Mouse (Mus musculus) T-cell, adult 2 months (primary cell): ENCODE measurements around the gene Ccdc163.

Source experiments
- DNase-seq: peaks from one replicate; pipeline ENCODE4 v3.0.0; 2022; ENCODE audit warnings: low spot score

The Ccdc163 gene

DNA sequence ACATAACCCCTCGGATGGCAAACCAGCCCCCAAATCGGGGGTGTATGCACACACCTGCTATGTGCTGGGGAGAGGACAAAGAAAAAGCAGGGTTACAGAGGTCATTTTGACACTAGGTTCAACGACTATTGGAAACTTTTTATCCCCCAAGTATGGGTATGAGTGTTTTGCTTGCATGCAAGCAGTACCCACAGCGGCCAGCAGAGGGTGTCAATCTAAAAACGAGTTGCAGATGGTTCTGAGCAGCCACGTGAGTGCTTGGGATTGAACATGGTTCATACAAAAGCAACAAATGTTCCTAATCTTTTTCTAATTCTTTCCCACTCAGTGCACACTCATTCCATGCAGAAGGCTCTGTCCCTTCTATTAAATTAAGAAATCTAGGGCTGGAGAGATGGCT lies 4.5 kb upstream of the Ccdc163 start:
- DNase-seq, result peak; percentile 73

DNA sequence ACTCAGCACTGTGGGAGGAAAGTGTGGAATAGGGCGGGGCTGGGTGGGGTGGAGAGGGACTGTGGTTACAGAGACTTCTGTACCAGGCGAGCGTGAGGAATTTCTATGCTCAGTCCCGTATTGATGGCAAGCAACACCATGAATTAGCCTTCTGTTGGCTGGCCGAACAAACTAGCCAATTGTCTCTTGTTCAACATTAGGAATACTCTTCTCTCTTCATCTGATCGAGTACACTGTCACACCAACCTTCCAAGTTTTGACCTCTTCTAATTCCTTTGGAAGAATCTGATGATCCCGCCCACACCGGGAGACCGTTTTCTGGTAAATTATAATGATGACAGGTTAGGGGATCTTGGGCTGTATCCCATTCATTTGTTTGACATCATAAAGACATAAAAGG lies 643 bp upstream of the Ccdc163 start:
- DNase-seq, result no peak

DNA sequence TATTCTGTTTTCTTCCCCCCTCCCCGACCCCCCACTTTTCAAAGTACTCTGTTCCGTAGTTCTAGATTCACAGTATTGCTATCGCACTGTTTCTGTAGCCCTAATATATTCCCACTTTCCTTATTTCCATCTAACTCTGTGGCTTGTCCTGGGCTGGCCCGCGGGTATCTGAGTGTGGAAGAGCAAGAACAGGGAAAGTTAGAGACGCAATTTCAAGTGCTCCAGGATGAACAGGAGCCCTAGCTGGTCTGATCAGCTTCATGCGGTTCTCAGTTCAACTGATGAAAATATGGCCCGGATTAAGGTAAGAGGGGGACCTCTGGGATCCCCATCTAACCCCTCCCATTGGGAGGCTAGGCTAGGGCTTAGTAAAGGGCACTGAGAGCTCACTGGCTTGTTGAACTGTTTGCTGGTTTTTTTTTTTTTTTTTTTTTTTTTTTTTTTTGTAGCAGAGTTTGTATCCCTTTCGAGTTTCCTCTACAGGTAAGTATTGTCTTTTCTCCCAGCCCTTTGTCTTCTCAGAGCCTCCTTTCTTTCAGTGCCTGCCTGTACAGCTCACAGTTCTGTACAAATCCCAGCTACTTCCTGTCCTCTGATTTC lies 582 bp downstream of the Ccdc163 start:
- no peak for DNase-seq

DNA sequence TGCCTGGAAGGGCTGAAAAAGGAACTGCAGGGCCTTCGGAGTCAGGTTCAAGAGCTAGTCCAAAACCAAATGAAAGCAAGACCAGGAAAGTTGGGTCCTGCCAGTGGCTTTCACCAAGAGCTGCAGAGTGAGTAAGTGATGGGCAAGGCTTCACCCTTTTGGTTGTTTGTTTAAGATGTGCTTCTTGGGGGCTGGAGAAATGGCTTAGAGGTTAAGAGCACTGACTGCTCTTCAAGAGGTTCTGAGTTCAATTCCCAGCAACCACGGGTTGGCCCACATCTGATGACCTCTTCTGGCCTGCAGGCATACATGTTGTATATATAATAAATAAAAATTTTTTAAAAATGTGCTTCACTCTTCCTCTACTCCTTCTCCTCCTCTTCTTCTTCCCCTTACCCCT lies 1.8 kb downstream of the Ccdc163 start:
- DNase-seq, result no peak

DNA sequence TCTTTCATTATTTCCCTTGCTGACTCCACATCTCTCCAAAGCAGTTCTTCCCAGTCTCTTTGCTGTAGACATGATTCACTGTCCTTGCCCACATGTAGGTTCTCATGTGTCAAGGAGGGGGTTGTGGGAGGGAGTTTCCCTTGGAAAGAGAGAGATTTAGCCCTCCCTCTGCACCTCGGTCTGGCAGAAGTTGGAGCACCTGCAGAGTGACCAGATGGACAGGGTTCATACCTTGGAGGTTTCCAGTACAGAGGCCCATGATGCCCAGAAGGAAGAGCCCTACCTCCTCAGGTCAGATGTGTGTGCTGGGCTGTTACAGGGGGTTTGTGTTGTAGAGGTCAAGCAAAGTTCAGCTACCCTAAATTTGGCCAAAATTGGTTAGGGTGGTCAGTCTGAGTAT lies 4.2 kb downstream of the Ccdc163 start:
- DNase-seq, result no peak

DNA sequence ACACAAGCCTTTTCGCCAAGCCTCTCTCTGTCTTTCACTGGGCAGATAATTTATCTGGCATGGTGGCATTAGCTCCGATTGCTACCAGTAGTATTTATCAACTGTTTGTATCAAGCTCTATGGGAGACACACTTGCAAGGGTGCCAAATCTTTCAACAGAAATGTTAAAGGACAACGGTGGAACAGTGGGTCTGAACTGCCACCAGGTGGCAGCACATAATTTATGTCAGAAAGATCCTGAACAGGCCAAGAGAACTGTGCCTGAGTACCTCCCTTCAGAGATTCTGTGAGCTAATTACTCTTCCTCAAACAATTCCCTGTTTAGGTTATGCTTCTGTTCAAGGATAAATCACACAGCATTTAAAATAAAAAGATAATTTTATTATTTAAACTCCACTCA lies 11.1 kb downstream of the Ccdc163 start:
- DNase-seq, result peak; percentile 66

DNA sequence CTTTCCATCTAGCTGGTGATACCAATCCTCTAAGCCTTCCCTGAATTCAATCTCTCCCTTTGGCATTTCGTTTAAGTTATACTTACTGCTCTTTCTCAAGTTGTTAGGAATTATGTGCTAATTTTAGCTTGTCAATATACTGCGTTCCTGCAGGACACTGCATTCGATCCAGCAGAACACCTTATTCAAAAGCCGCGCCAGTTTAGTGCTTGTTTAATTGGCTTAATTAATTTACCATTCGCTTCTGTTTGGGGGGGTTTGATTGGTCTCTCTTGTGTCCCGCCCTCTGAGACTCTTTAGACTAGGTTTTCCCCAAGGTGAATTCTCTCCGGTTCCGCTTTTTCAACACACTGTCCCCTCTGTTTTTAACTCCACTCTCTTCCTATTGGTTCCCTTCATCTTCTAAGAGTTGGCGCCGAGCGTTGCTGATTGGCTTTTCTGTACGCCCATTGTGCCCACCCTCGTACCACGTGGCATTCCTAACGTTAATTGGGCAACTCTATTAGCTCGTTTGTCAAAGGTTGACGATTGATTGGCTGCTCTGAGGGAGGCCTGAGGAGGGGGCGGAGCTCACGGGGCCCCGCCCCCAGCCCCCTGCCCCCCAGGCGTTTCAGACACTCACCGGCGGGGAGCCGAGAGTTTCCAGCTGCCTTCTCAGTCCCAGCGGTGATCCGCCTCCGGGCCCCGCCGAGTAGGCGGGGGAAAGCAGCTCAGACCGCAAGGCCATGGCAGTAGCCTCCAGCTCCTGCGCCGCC lies 12.2 kb downstream of the Ccdc163 start, which contains the start of gene Tesk2:
TSS of gene Tesk2 (plus strand) at position 606 of the 755 bp plus-strand sequence.
- DNase-seq, result peak; percentile 93

DNA sequence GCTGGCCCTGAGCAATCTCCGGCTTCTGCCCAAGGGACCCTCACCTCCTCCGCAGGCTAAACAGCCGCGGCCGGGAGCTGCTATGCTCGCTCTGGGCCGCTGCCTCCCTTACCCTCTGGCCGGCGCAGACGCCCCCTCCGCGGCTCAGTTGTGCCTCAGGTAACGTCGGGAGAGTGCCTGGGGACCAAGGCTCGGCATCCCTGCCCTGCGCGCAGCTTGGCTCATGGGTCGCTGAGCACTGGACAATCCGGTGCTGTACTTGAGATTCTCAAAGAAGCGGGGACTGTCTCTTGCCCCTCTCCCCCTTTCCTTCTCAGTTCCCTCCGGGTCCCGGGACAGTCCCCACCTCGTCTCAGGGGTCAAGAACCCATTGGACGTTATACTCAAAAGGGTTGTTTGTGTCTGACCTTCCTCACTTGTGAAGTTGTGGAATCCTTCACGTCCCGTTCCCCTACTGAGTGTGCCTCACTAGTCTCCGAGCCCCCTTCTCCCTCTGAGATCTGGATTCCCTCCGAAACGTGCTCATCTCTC lies 12.9 kb downstream of the Ccdc163 start:
- no peak for DNase-seq

DNA sequence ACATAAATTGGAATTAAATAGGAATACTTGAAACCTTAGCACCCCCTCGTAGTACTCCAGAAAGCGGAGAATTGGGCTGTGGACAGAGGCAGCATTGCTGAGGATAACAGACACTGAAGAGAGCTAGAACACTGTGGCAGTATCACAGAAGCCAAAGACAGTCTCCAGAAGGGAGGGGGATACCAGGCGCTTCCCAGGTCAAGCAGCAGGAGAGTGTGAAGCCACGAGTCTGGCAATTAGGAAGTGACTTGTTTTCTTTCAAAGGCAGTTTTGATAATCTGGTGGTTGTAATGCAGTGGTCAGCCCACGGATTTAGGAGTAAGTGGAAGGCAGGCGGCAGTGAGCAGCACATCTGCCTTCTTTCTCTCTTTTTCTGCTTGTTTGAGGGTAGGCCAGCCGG lies 13.9 kb downstream of the Ccdc163 start:
- DNase-seq, result no peak

DNA sequence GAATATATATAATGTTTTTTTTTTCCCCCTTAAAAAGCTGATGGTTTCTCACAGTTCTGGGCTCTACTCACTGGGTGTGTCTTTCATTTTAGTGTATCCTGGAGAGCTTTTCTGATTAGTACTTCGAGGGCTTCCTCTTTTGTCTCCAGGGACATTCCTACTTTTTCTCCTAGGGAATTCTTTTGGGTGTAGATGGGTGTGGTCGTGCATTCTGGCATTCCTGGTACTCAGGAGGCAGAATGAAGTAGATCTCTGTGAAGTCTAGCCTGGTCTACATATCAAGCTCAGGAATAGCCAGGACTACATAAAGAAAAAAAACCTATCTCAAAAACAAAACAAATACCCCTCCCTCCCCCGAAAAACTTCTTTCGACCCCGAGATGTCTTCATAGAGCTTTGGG lies 17.1 kb downstream of the Ccdc163 start:
- DNase-seq, result no peak

DNA sequence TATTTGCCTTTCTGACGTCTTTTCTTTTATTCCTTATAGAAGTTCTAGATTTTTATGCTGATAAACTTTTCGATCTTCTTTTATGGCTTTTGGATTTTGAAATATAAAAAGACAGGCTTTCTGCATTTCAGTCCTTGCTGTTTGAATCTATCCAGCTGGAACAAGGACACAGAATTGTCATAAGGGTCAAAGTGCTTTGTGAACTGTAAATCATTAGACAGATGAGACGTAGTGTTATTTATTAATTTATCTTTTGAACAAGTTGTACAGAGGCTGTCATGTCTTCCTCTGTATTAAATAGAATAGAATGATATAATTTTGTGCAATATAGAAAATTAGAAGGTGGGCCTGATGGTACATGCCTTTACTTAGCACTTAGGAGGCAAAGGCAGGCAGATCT lies 19.1 kb downstream of the Ccdc163 start:
- no peak for DNase-seq

DNA sequence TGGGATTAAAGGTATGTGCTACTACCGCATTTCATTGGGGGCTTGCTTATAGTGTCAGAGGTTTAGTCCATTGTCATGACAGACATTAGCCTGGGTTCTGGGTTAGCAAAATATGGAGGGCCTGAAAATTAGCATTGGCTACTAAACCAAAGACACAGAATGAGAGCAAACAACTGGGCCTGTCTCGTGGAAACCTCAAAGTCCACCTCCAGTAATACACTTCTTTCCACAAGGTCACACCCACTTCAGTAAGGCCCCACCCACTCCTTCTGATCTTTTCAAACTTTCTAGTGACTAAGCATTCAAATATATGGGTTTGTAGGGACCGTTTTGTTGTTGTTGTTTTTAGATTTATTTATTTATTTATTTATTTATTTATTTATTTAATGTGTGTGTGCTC lies 21.2 kb downstream of the Ccdc163 start:
- no peak for DNase-seq

DNA sequence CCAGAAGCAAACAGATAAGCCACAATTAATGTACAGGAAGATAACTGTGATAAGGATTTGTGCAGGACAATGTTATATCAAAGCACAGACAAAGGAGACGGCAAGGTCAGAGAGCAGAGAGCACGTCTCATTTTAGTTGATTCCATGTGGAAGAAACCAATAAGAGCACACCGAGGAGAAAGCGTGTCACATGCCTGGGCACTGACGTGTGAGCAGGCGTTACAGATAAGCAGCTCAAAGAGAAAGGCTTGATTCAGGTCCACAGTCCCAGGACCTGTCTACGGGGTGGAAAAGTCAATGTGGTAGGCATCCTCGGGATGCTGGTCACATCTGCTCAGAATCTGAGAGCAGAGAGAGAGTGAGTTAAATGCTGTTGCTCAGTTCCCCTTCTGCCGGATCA lies 22.8 kb downstream of the Ccdc163 start:
- DNase-seq, result no peak

DNA sequence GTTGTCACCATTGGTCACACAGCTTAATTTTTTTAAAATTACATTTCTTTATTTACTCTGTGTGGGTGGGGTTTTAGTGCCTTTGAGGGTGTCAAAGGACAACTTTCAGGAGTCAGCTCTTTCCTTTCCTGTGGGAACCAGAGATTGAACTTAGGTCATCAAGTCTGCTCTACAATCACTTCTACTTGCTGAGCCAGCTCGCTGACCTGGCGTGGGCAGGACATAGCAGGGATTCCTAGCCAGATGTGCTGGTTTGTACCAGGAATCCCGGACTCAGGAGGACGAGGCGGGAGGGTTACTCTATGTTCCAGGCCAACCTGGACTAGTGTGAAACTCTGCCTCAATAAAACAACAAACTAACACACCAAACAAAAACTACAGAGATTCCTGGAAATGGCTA lies 24.0 kb downstream of the Ccdc163 start:
- DNase-seq, result no peak

DNA sequence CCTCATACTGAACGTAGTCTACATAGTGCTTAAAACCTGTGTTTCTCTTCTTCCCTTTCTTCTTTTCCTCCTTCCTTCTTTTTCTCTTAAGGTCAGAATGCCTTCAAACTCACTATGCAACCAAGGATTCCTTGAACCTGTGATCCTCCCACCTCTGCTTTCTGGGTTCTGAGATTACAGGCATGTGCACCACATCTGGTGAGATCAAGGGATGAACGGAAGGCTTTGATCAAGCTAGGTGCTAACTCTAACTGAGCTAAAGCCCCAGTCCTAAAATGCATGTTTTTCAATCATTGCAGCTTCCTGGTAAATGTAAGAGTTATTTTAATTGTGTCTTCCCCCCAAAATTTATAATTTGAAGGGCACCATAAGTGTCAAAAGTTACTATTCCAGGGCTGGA lies 26.7 kb downstream of the Ccdc163 start:
- DNase-seq, result peak; percentile 24

DNA sequence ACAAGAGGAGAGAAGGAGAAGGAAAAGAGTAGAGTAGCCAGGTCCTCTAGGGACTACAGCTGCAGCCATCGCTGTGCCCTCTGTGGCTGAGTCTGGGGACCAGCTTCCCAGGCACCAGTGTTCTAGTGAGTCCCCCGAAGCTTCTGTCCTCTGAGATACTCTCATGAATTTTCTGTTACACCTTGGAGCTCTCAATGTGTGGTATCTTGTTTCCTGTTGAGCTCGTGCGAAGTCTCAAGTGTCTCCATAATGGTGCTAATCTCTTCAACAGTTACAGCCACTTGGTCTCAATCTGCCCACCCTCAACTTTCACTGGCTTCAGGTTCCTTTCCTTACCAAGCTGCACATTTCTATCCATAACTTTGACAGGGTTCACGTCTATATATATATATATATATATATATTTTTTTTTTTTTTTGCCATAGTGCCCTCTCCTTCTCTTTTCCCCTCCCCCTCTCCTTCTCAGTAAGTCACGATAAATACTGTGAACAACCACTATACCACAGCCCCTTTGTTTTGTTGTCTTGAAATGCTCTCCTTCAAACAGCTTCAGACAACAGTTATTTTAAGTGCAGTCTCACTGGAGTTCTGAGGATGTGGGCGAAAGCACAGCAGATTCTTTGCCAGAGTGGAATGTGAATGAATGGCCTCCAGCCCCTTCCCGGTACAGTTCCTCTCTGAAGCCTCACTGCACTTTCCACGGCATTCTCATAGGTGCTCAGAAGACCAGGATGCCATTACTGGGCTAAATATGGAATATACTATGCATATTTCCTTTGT lies 30.9 kb downstream of the Ccdc163 start:
- DNase-seq, result no peak

DNA sequence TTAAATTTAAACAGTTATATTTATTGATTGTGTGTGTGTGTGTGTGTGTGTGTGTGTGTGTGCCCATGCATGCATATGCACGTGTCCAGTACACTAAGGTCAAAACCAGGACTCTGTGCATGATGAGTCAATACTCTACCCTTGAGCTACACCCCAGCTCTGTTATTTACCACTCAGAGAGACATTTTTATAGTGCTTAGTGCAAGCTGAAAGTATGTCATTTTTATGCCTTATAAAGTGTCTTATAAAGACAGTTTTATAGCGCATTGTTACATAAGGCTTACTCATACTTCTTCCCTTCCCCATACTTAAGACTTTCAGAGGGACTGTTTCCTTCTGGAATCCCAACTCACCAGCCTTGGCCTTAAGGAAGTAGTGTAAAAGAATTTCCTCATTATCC lies 41.4 kb downstream of the Ccdc163 start:
- no peak for DNase-seq

DNA sequence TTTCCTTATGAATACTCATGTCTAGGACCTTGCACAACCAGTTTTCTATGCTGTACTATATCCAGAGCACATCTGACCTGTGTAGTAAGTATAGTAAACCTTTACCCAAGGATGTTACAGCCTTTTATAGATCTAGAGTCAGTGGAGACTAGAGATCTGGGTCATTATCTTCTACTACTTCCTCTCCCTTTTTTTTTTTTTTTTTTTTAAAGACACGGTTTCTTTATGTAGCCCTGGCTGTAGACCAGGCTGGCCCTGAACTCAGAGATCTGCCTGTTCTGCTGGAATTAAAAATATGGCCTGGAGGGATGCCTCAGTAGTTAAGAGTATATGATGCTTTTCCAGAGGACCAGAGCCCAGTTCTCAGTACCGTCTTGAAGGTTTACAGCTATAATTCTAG lies 53.6 kb downstream of the Ccdc163 start:
- DNase-seq, result no peak

DNA sequence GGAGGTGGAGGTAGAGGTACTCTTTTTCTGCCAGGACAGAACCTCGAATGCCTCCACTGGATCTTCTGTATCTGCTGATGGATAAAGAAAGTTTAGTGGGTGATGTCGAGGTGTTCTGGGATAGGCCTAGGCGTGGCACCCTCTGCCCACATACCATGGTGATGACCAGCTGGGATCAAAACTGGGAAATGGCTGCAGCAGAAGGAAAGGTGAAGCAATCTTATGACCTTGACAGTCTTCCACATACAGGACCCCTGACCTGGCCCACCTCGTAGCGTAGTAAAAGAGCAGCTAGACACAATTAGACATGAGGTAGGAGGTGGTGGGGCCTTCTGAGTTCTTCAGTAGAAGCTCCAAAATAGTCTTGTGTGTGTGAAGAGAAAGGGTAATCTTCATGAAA lies 55.7 kb downstream of the Ccdc163 start:
- DNase-seq, result no peak

DNA sequence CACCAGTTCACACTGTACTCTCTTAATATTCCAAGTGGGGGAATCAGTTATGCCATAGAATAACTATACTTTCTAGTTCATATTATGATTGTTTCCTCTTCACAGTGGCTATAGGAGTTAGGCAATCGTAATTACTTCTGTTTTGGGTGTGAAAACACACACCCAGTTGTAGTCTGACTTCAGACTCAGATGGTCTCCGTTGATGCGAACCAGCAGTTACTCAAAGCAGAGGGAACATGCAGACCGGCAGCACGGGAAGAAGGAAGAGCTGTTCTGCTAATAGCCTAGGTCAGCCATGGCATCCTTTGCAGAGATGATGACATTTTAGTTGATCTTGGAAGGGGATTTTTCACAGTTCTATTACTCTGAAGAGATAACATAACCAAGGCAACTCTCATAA lies 60.2 kb downstream of the Ccdc163 start:
- DNase-seq, result no peak

DNA sequence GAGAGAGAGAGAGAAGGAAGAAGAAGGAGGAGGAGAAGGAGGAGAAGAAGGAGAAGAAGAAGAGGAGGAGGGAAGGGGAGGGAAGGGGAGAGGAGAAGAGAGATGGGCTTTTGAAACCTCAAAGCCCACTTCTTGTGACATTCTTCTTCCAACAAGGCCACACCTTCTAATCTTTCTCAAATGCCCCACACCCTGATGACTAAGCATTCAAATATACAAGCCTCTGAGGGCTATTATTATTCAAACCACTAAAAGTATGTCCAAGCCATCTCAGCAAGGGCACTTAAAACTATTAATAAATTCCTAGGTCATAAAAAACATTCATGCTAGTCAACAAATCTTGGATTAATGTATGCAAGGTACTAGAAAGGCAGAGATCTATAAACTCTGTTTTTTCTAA lies 60.8 kb downstream of the Ccdc163 start:
- DNase-seq, result no peak

DNA sequence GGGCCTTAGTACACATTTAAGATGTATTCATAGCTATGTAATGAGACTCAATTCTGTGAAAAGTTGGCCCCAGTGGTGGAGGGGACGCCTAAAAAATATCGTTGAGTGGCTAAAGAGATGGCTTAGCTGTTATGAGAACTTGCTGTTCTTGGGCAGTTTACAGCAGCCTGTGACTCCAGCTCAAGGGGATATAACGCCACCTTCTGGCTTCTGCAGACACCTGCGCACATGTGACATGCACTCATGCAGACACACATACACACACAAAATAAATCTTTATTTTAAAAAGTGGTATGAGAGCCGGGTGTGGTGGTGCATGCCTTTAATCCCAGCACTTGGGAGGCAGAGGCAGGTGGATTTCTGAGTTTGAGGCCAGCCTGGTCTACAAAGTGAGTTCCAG lies 68.1 kb downstream of the Ccdc163 start:
- no peak for DNase-seq

DNA sequence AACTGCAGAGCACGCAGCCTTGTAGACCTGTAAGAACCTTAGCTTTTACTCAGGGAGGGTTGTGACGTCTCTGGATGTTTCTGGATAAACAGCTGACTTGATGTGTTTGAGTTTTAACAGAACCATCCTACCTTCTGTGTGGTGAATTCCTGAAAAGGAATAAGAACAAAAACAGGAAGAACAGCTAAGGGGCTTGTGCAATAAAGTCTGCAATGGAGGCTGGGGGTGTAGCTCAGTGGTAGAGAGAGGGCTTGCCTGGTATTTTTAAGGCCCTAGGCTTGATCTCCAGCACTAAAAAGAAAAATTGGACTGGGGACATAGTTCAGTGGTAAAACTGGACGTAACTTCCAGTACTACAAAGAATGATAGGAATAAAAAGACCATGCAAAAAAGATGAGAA lies 68.8 kb downstream of the Ccdc163 start:
- DNase-seq, result no peak
